Mouse (Mus musculus) B cell, adult 2 months (primary cell): Measurements from ENCODE around the gene Imp4.

Experiments used
- DNase-seq, 2 experiments: peaks; one replicate each; pipeline ENCODE4 v3.0.0; 2022

Imp4 gene

GRCm38 (mm10) chr1:34462766-34463165 lies 23.1 kb downstream of the Imp4 start:
- DNase-seq = peak; percentile 88 to 89

- DNase-seq = peak; percentile 59 to 64
Measured at GRCm38 (mm10) chr1:34464310-34464817, 24.7 kb downstream of the Imp4 start.

- DNase-seq = no peak
Measured at GRCm38 (mm10) chr1:34465445-34465844, 25.8 kb downstream of the Imp4 start.

GRCm38 (mm10) chr1:34468051-34468450 lies 28.4 kb downstream of the Imp4 start:
- no peak for DNase-seq

- no peak for DNase-seq
Measured at GRCm38 (mm10) chr1:34468500-34468899, 28.8 kb downstream of the Imp4 start.

GRCm38 (mm10) chr1:34469801-34470200 lies 30.1 kb downstream of the Imp4 start:
- DNase-seq = no peak

- peak; percentile 80 to 81 for DNase-seq
Measured at GRCm38 (mm10) chr1:34472427-34473300, 33.0 kb downstream of the Imp4 start.

GRCm38 (mm10) chr1:34478891-34479655 lies 39.4 kb downstream of the Imp4 start:
- peak; percentile 54 to 57 for DNase-seq

- peak in 1 of 2 experiments; percentile 32 for DNase-seq
Measured at GRCm38 (mm10) chr1:34480801-34481200, 41.1 kb downstream of the Imp4 start.

GRCm38 (mm10) chr1:34481920-34482669 lies 42.4 kb downstream of the Imp4 start:
- DNase-seq = no peak

- peak in 1 of 2 experiments; percentile 54 for DNase-seq
Measured at GRCm38 (mm10) chr1:34484470-34484869, 44.8 kb downstream of the Imp4 start.

- DNase-seq = peak; percentile 67 to 70
Measured at GRCm38 (mm10) chr1:34485461-34486188, 46.0 kb downstream of the Imp4 start.

GRCm38 (mm10) chr1:34487383-34487782 lies 47.7 kb downstream of the Imp4 start:
- no peak for DNase-seq

GRCm38 (mm10) chr1:34489852-34490541 lies 50.3 kb downstream of the Imp4 start:
- DNase-seq = no peak

GRCm38 (mm10) chr1:34491480-34491879 lies 51.8 kb downstream of the Imp4 start:
- DNase-seq = no peak
